Mouse (Mus musculus) heart, embryonic 11.5 days (tissue): Measurements from ENCODE around the gene Klra6. TPM values are rescaled to one million over a fixed set of nuclear protein-coding genes. Genes with fewer than 3 reads are reported as not detected.
"Not testable (repeated sequence)": the region's sequence is repeated elsewhere in the genome, so short reads cannot be mapped to it uniquely, and the experiment has no call there.

Experiments
- ATAC-seq: fragments of 200-750 bp; cut with Nextera tagmentation; replicated peaks from 2 replicates; pipeline ENCODE4 v1.8.0; 2017; ENCODE audit warnings: moderate library complexity; ENCODE audit not compliant: insufficient number of reproducible peaks, low FRiP score, low TSS enrichment
- H3K27ac ChIP-seq: fragments of 300-500 bp; sonication (generic); 2 replicates; pipeline ENCODE4 v1.5.1; 2014; ENCODE audit warnings: mild to moderate bottlenecking, low read depth, low read length
- H3K27me3 ChIP-seq: fragments of 300-500 bp; sonication (generic); 2 replicates; pipeline ENCODE4 v1.6.1; 2014; ENCODE audit warnings: mild to moderate bottlenecking, low read length, mixed read lengths; ENCODE audit not compliant: control insufficient read depth, insufficient read depth
- H3K36me3 ChIP-seq: fragments of 300-500 bp; sonication (generic); 2 replicates; pipeline ENCODE4 v1.6.1; 2014; ENCODE audit warnings: mild to moderate bottlenecking, low read length, moderate library complexity, mixed read lengths; ENCODE audit not compliant: control insufficient read depth, insufficient read depth
- H3K4me1 ChIP-seq: fragments of 300-500 bp; sonication (generic); 2 replicates; pipeline ENCODE4 v1.6.1; 2014; ENCODE audit warnings: low read length; ENCODE audit not compliant: control insufficient read depth, insufficient read depth
- H3K4me2 ChIP-seq: fragments of 300-500 bp; sonication (generic); 2 replicates; pipeline ENCODE4 v1.6.1; 2014; ENCODE audit warnings: mild to moderate bottlenecking, moderate library complexity
- H3K4me3 ChIP-seq: fragments of 300-500 bp; sonication (generic); 2 replicates; pipeline ENCODE4 v1.5.1; 2014; ENCODE audit warnings: low read depth, low read length
- H3K9ac ChIP-seq: fragments of 300-500 bp; sonication (generic); 2 replicates; pipeline ENCODE4 v1.6.1; 2014; ENCODE audit warnings: mild to moderate bottlenecking, low read depth, low read length, moderate library complexity
- H3K9me3 ChIP-seq: fragments of 300-500 bp; sonication (generic); replicated peaks from 2 replicates; pipeline ENCODE4 v1.6.1; 2016; ENCODE audit warnings: low read length; ENCODE audit not compliant: control insufficient read depth
- WGBS: fragments of 180-500 bp; shearing (Covaris S2); extraction: QIAGEN DNeasy Blood & Tissue Kit; methylation state at CpG from one replicate; pipeline ENCODE4 v1.1.7; 2014; ENCODE audit not compliant: insufficient replicate concordance; 5-methylcytosine and 5-hydroxymethylcytosine counted together
- polyA plus RNA-seq: library from polyadenylated mRNA; unstranded; fragments of >200 nt; fragmentation: Nextera tagmentation; extraction: Ambion mirVana; gene quantifications from 2 replicates; pipeline ENCODE4 v1.2.1, GENCODE M21; 2014

Klra6 gene
- polyA plus RNA-seq: not detected in 2 replicates

DNA sequence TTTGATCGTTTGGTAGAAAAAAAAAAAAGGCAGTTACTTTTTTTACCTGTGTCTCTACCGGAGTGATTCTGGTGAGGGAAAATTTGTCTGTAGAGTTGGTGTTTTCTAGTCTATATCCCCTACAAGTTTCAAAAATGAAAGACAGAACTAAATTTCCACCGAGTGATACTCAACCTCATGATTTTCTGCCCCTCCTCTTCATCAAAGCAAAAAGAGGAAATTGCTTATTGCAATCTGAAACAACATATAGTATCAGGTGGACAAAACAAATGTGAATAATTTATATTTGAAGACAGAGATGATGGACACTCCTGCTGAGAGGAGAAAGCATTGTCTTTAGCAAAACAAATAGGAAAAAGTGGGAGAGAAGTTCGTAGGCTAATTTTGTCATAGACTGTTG lies at the start of gene Klra6:
Gene Klra6, minus strand, starts transcription at position 101 of the 400 bp plus-strand sequence.
- ATAC-seq: no peak
- H3K4me1 ChIP-seq: no peaks in the 10 kb centered on the region
- H3K4me2 ChIP-seq: no peak within 1 kb of the TSS
- no peak within 1 kb of the TSS for H3K9ac ChIP-seq
- no peak within 1 kb of the TSS for H3K4me3 ChIP-seq
- H3K9me3 ChIP-seq: no peaks in the 10 kb centered on the region
- no peaks in the 10 kb centered on the region for H3K36me3 ChIP-seq
- H3K27me3 ChIP-seq: no peaks in the 10 kb centered on the region
- 59% methylated on average over 4 of the region's 4 CpGs for WGBS
- H3K27ac ChIP-seq: no peak within 1 kb of the TSS

DNA sequence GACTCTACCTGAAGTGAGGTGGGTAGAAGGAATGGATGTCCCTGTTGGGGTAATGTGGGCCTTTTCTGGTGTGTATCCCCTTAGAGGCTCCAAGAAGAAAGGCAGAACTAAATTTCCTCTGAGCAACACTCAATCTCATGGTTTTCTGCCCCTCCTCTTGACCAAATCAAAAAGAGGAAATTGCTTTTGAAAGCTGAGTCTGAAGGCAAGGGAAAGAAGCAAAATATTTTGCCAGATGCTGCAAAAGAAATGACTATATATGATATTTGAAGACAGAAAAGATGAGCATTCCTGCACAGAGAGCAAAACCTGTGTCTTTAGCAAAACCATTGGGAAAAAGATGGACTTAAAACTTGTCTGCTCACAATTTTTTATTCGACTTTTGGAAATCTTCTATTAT lies 40.4 kb upstream of the Klra6 start, which contains the start of gene Klra4:
Gene Klra4, minus strand, starts transcription at position 101 of the 400 bp plus-strand sequence.
- not testable (repeated sequence) for ATAC-seq, H3K4me2 ChIP-seq, H3K27me3 ChIP-seq, H3K36me3 ChIP-seq, H3K4me3 ChIP-seq, H3K9me3 ChIP-seq, H3K4me1 ChIP-seq, H3K27ac ChIP-seq, H3K9ac ChIP-seq
- 53% methylated on average over 1 of the region's 1 CpGs for WGBS

DNA sequence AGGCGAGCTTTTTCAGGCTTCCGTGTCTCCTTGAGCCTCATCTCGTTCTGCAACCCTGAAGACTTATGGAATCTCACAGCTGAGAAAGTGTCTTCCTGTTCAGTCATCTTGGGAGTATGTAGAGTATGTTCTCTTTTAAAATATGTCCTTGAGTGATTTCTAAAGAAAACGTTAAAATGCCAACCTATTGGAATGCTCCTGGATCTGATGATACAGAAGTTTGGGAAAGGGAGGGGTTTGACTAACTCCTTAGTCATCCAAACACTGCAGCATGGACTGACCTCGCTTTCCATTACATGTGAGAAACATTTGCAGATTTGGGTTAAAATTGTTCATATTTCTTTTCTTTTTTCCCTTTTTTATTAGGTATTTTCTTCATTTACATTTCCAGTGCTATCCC lies 38.4 kb upstream of the Klra6 start:
- no peaks in the 10 kb centered on the region for H3K27me3 ChIP-seq
- H3K4me3 ChIP-seq: no peak overlapping the region
- ATAC-seq: no peak
- H3K4me2 ChIP-seq: no peak overlapping the region
- no peak overlapping the region for H3K27ac ChIP-seq
- H3K36me3 ChIP-seq: no peaks in the 10 kb centered on the region
- no peak overlapping the region for H3K9ac ChIP-seq
- no peaks in the 10 kb centered on the region for H3K4me1 ChIP-seq
- WGBS: 71% methylated on average over 5 of the region's 5 CpGs
- peaks cover 2% of the 10 kb centered on the region for H3K9me3 ChIP-seq

DNA sequence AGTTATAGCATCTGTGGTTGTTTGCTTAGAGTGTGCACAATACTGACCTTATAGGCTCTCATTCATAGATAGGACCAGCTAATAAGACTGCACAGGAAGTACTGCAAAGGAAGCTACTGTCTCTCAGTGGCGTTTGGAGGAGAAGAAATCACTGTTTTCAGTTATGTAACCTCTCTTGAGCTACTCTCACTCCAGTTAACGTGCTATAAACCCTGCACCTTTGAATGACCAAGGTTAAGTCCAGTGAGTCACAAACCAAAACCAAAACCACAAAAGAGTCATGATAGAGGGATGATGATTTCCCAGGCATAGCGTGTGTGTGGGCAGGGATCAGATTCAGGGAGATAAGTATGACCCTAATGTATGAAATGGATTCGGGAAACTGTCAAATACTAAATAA lies 8.4 kb upstream of the Klra6 start:
- not testable (repeated sequence) for H3K4me1 ChIP-seq, H3K27ac ChIP-seq, ATAC-seq, H3K9me3 ChIP-seq, H3K9ac ChIP-seq, H3K27me3 ChIP-seq, H3K4me3 ChIP-seq, H3K36me3 ChIP-seq, H3K4me2 ChIP-seq
- WGBS: 53% methylated on average over 4 of the region's 4 CpGs

DNA sequence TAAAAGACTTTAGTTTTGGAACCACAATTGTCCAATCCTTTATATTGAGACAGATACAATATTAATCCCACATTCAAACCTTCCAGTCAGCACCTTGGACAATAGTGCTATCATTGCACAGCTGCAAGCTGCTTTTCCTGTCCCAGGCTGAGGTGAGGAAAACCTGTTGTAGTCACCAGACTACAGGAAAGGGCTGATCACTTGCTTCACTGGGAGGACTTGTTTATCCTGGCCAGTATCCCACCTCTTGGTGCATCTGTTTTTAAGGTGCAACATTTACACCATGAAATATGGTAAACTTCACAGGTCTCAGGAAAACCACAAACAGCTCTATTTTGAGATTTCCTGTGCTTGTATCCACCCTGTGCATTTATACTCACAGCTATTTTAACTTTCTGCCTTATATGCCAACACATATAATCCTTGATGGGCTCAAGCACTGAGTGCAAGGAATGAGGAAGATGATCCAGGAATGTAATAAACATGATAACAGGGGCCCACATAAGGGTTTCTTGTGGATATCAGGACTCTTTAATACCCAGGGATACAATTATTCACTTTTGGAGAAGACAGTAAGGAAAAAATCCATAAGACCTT lies 4.8 kb upstream of the Klra6 start:
- not testable (repeated sequence) for H3K4me2 ChIP-seq, H3K27me3 ChIP-seq, H3K36me3 ChIP-seq, ATAC-seq, H3K4me1 ChIP-seq, H3K27ac ChIP-seq, H3K9ac ChIP-seq, H3K9me3 ChIP-seq, H3K4me3 ChIP-seq

Other genes with a start within 250 kb of the Klra6 start
- not detected in 2 replicates for gene Gm156, start 242.7 kb downstream of the Klra6 start, polyA plus RNA-seq
- gene Gm17631, start 164.3 kb downstream of the Klra6 start, polyA plus RNA-seq: not detected in 2 replicates
- not detected in 2 replicates for gene Klra17, start 150.3 kb downstream of the Klra6 start, polyA plus RNA-seq
- gene Klra5, start 109.3 kb downstream of the Klra6 start, polyA plus RNA-seq: not detected in 2 replicates
- not detected in 2 replicates for gene Klra4, start 40.3 kb upstream of the Klra6 start, polyA plus RNA-seq
- not detected in 2 replicates for gene Klra8, start 102.9 kb upstream of the Klra6 start, polyA plus RNA-seq
- gene Klra9, start 166.2 kb upstream of the Klra6 start, polyA plus RNA-seq: not detected in 2 replicates
- gene Klra7, start 206.4 kb upstream of the Klra6 start, polyA plus RNA-seq: not detected in 2 replicates